Mouse (Mus musculus): ENCODE measurements at regions not wholly inside any gene's neighbourhood (a gene's known extent, or its start where the extent isn't known, plus 50 kb on each side); places are given as distances from the start of the nearest gene placed in this dataset.

- Histone ChIP-seq H3K36me3 (no peaks in the 10 kb centered on the region), H3K4me2 (replicated peaks) (no peak overlapping the region), H3K9ac (no peak overlapping the region), H3K27me3 (no peaks in the 10 kb centered on the region), H3K4me3 (no peak overlapping the region), H3K9me3 (no peaks in the 10 kb centered on the region), H3K4me1 (no peaks in the 10 kb centered on the region), H3K27ac (no peak overlapping the region)
- WGBS = 70% methylated on average over 2 of the region's 2 CpGs
- ATAC-seq (ENCODE audit: insufficient number of reproducible peaks, insufficient read depth, low FRiP score, low TSS enrichment) = no peak
Observed at GRCm38 (mm10) chr11:71527691-71528090, 222.0 kb upstream of the Wscd1 start.

- no peak overlapping the region for H3K9ac ChIP-seq
- ATAC-seq (ENCODE audit: insufficient number of reproducible peaks, insufficient read depth, low FRiP score, low TSS enrichment) = no peak
Observed at GRCm38 (mm10) chr11:71528588-71528987, 221.1 kb upstream of the Wscd1 start.

DNA sequence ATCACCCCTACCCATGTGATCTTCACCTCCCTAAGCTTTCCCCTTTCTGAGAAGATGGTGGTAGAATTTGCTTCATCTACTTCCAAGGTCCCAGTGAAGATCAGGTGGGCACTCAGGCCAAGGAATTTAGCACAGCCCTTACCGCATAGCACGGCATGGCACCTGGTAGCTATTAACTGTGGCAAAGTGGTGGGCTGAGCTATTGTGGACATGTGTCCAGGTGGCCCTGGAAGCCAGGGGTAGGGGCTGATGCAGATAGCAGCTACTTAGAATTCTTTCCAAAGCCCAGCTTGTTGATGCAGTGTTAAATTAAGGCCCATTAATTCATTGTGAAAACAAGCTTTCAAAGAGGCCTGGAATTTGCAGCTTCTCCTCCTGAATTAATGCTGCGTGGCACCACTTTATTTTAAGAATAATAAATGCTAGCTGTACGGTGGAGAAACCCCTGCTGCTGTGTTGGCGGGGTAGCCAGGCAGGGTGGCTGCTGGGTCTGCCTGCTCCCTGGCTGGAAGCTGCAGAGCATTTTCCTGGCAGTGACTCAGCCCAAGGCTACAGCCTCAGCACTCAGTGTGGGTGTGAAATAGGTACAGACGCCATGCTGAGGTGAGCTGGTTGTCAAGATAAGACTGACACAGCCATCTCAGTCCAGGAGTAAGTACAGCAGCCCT, 208.4 kb upstream of the Wscd1 start:
- Histone ChIP-seq H3K27ac (no peak overlapping the region), H3K9ac (no peak overlapping the region), H3K4me3 (no peak overlapping the region), H3K27me3 (no peaks in the 10 kb centered on the region), H3K4me2 (replicated peaks) (no peak overlapping the region), H3K4me1 (no peaks in the 10 kb centered on the region), H3K36me3 (no peaks in the 10 kb centered on the region), H3K9me3 (no peaks in the 10 kb centered on the region)
- WGBS = 47% methylated on average over 6 of the region's 6 CpGs
- ATAC-seq (ENCODE audit: insufficient number of reproducible peaks, insufficient read depth, low FRiP score, low TSS enrichment) = no peak

More at GRCm38 (mm10) chr11:71528588-71528987, 221.1 kb upstream of the Wscd1 start:
- WGBS = 72% methylated on average over 4 of the region's 4 CpGs
- no peaks in the 10 kb centered on the region for H3K36me3 ChIP-seq
- no peaks in the 10 kb centered on the region for H3K27me3 ChIP-seq
- no peak overlapping the region for H3K4me2 ChIP-seq (replicated peaks)
- H3K4me1 ChIP-seq = no peaks in the 10 kb centered on the region
- no peaks in the 10 kb centered on the region for H3K9me3 ChIP-seq
- no peak overlapping the region for H3K27ac ChIP-seq
- no peak overlapping the region for H3K4me3 ChIP-seq

DNA sequence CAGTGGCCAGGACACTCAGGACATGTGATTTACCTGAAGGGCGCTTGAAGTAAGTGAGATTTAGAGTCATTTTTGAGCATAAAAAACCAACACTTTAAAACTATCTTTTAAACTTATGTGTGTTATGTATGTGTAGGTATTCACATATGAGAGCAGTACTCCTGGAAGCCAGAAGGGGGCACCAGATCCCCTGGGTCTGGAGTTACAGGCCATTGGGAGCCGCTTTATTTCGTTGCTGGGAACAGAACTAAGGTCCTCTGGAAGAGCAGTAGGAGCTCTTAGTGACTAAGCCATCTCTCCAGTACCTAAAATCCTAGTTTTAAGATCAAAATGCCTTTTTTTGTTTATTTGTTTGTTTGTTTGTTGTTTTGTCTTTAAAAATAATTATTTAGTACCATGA, 192.3 kb upstream of the Wscd1 start:
- H3K36me3 ChIP-seq = no peaks in the 10 kb centered on the region
- no peak for ATAC-seq (ENCODE audit: insufficient number of reproducible peaks, insufficient read depth, low FRiP score, low TSS enrichment)
- H3K9ac ChIP-seq = no peak overlapping the region
- H3K9me3 ChIP-seq = no peaks in the 10 kb centered on the region
- no peak overlapping the region for H3K4me3 ChIP-seq
- 91% methylated on average over 3 of the region's 3 CpGs for WGBS
- no peaks in the 10 kb centered on the region for H3K4me1 ChIP-seq
- H3K27ac ChIP-seq = no peak overlapping the region
- H3K4me2 ChIP-seq (replicated peaks) = no peak overlapping the region
- H3K27me3 ChIP-seq = no peaks in the 10 kb centered on the region

DNA sequence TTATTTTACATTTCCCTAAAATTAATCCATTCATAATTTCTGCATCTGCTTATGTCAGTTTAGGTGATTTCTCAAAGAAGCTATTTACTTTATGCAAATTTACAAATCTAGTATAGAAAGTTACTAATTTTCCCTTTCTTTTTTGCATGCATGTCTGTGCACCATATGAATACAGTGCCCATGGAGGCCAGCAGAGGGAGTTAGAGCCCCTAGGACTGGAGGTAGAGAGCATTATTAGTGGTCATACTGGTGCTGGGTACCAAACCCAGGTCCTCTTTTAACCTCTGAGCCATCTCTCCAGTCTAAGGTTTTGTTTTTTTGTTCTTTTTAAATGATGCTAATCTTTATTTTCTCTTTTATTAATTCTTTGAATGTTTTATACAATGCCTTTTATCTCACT, 184.9 kb upstream of the Wscd1 start:
- H3K4me1 ChIP-seq = no peaks in the 10 kb centered on the region
- H3K9me3 ChIP-seq = no peaks in the 10 kb centered on the region
- H3K27me3 ChIP-seq = no peaks in the 10 kb centered on the region
- H3K4me2 ChIP-seq (replicated peaks) = no peak overlapping the region
- H3K27ac ChIP-seq = no peak overlapping the region
- no peaks in the 10 kb centered on the region for H3K36me3 ChIP-seq
- no peak for ATAC-seq (ENCODE audit: insufficient number of reproducible peaks, insufficient read depth, low FRiP score, low TSS enrichment)
- H3K9ac ChIP-seq = no peak overlapping the region
- no peak overlapping the region for H3K4me3 ChIP-seq

DNA sequence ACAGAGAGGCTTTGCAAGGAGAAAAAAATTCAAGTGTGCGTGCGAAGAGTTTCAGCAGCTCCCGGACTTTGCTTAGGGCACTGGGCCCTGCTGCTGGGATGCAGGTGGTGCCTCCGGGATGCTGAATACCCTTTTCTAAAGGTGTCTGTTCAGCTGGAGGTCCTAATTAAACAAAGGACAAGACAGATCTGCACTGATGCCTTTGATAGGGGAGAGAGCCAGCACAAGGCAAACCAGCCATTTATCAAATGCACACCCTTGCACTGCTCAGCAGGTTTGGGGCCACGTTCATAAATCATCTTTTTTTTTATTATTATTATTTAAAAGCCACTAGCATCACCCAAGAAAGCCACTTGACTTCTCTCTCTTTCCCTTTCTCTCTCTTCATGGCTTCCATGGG, 172.9 kb upstream of the Wscd1 start:
- Histone ChIP-seq H3K4me2 (replicated peaks) (no peak overlapping the region), H3K27ac (no peak overlapping the region), H3K9ac (no peak overlapping the region), H3K4me3 (no peak overlapping the region), H3K4me1 (peaks cover 5% of the 10 kb centered on the region; the same call in 1 of the 2 replicates), H3K36me3 (no peaks in the 10 kb centered on the region), H3K9me3 (no peaks in the 10 kb centered on the region), H3K27me3 (no peaks in the 10 kb centered on the region)
- 81% methylated on average over 5 of the region's 5 CpGs for WGBS
- ATAC-seq (ENCODE audit: insufficient number of reproducible peaks, insufficient read depth, low FRiP score, low TSS enrichment) = no peak

- H3K9ac ChIP-seq = no peak overlapping the region
- no peak for ATAC-seq (ENCODE audit: insufficient number of reproducible peaks, insufficient read depth, low FRiP score, low TSS enrichment)
- H3K4me3 ChIP-seq = no peak overlapping the region
- H3K9me3 ChIP-seq = no peaks in the 10 kb centered on the region
- 65% methylated on average over 2 of the region's 2 CpGs for WGBS
- no peaks in the 10 kb centered on the region for H3K27me3 ChIP-seq
- no peaks in the 10 kb centered on the region for H3K36me3 ChIP-seq
- H3K27ac ChIP-seq = no peak overlapping the region
- no peaks in the 10 kb centered on the region for H3K4me1 ChIP-seq
- no peak overlapping the region for H3K4me2 ChIP-seq (replicated peaks)
Observed at GRCm38 (mm10) chr11:71581775-71582174, 167.9 kb upstream of the Wscd1 start.

DNA sequence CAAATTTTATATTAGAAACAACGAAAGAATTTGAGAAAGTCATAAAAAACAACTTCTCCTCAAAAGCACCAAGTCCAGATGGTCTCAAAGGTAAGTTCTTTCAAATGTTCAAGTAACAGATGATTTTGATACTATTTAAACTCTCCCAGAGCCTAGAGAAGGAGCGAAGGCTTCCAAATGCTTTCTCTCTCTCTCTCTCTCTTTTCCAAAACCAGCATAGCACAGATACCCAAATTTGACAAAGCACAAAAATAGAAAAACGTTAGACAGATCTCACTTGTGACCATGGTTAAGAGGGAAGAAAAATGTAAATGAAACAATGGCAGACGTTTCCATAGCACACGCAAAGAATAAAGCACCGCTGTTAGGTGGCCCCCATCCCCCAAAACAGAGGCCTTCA, 158.7 kb upstream of the Wscd1 start:
- Histone ChIP-seq H3K4me2 (replicated peaks) (no peak overlapping the region), H3K4me3 (no peak overlapping the region), H3K36me3 (no peaks in the 10 kb centered on the region), H3K9me3 (no peaks in the 10 kb centered on the region), H3K9ac (no peak overlapping the region), H3K27ac (no peak overlapping the region), H3K27me3 (no peaks in the 10 kb centered on the region), H3K4me1 (no peaks in the 10 kb centered on the region)
- ATAC-seq (ENCODE audit: insufficient number of reproducible peaks, insufficient read depth, low FRiP score, low TSS enrichment) = no peak
- 89% methylated on average over 6 of the region's 6 CpGs for WGBS

DNA sequence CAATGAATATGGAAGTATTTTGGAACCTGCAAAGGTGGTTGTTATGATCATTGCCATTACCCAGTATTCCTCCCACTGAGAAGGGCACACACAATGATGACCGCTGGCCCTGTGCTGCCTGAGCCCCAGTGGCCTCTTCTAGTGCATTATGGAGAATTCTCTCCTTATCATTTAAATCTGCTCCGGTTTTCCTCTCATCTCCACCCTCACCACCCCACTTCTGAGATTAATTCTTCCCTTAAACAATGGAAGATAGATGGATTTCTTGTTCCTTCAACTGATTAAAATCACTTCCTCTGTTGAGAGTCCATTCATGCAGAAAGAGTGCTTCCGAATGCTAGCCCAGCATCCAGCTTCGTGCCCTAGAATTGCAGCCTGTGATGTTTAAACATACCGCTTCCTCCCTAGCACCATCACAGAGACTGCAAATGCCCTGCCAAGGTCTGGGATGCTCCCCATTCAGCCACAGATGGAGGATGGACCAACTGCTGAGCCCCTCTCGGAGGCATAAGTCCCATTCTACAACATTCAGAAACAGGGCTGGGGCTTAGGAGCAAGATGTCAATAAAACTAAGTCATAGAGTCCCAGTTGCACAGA, 155.4 kb upstream of the Wscd1 start:
- Histone ChIP-seq H3K36me3 (no peaks in the 10 kb centered on the region), H3K4me1 (no peaks in the 10 kb centered on the region), H3K9me3 (no peaks in the 10 kb centered on the region), H3K27me3 (no peaks in the 10 kb centered on the region), H3K4me3 (no peak overlapping the region), H3K27ac (no peak overlapping the region), H3K9ac (no peak overlapping the region), H3K4me2 (replicated peaks) (no peak overlapping the region)
- no peak for ATAC-seq (ENCODE audit: insufficient number of reproducible peaks, insufficient read depth, low FRiP score, low TSS enrichment)
- WGBS = 76% methylated on average over 6 of the region's 6 CpGs

DNA sequence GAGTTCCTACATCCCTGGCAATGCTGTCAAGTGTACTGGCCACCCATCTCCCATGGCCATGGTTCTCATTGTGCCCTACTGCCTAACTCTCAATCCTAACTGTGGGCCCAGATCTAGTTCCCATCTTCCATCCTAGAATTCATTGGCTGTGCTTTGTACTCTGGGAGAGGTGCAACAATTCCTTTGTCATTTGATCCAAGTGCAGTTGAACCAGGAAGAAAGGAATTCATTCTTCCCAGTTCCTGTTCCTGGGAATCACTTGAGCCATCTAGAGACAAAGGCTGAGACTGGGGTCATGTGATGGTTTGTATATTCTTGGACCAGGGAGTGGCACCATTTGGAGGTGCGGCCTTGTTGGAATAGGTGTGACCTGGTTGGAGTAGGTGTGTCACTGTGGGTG, 152.0 kb upstream of the Wscd1 start:
- no peaks in the 10 kb centered on the region for H3K36me3 ChIP-seq
- H3K27me3 ChIP-seq = no peaks in the 10 kb centered on the region
- no peaks in the 10 kb centered on the region for H3K9me3 ChIP-seq
- no peak overlapping the region for H3K9ac ChIP-seq
- H3K4me1 ChIP-seq = no peaks in the 10 kb centered on the region
- no peak overlapping the region for H3K4me3 ChIP-seq
- H3K27ac ChIP-seq = no peak overlapping the region
- WGBS = 93% methylated on average over 1 of the region's 1 CpGs
- ATAC-seq (ENCODE audit: insufficient number of reproducible peaks, insufficient read depth, low FRiP score, low TSS enrichment) = no peak
- H3K4me2 ChIP-seq (replicated peaks) = no peak overlapping the region

- 58% methylated on average over 9 of the region's 9 CpGs for WGBS
- no peaks in the 10 kb centered on the region for H3K4me1 ChIP-seq
- H3K4me3 ChIP-seq = no peak overlapping the region
- ATAC-seq (ENCODE audit: insufficient number of reproducible peaks, insufficient read depth, low FRiP score, low TSS enrichment) = no peak
- H3K9ac ChIP-seq = no peak overlapping the region
- no peak overlapping the region for H3K4me2 ChIP-seq (replicated peaks)
- H3K9me3 ChIP-seq = no peaks in the 10 kb centered on the region
- no peak overlapping the region for H3K27ac ChIP-seq
- H3K36me3 ChIP-seq = no peaks in the 10 kb centered on the region
- no peaks in the 10 kb centered on the region for H3K27me3 ChIP-seq
Observed at GRCm38 (mm10) chr11:71610782-71611181, 138.9 kb upstream of the Wscd1 start.

GRCm38 (mm10) chr11:71615526-71615925, 134.2 kb upstream of the Wscd1 start:
- H3K36me3 ChIP-seq = no peaks in the 10 kb centered on the region
- no peak overlapping the region for H3K27ac ChIP-seq
- no peak for ATAC-seq (ENCODE audit: insufficient number of reproducible peaks, insufficient read depth, low FRiP score, low TSS enrichment)
- no peak overlapping the region for H3K4me3 ChIP-seq
- no peaks in the 10 kb centered on the region for H3K4me1 ChIP-seq
- H3K27me3 ChIP-seq = no peaks in the 10 kb centered on the region
- no peak overlapping the region for H3K4me2 ChIP-seq (replicated peaks)
- 83% methylated on average over 5 of the region's 5 CpGs for WGBS
- H3K9ac ChIP-seq = no peak overlapping the region
- no peaks in the 10 kb centered on the region for H3K9me3 ChIP-seq

All from embryonic facial prominence, embryonic 12.5 days (tissue).